Comparison of ENCODE assay signal across 8 mouse cellular contexts in genomic region chr6:31125328-31126118, GRCm38 (mm10).
DNase-seq lines count a peak whose midpoint lies in the region; TF ChIP-seq lines count a peak whose summit lies in the region.

No protein-coding gene starts in this region.

- no peaks in the 10 kb centered on the region for H3K36me3 ChIP-seq in hindbrain, embryonic 10.5 days

- 77% methylated on average over 19 of the region's 19 CpGs for WGBS in hindbrain, embryonic 10.5 days

- DNase-seq in kidney, postnatal 10 days = peak; percentile 46
- DNase-seq in kidney, adult 8-10 months = no peak
- peak; percentile 76 for DNase-seq in MEL-GATA-1-ER (ENCODE audit: extremely low read depth, low read depth)
- DNase-seq in lung, postnatal 14 days = peak; percentile 46
- DNase-seq in thymus, postnatal 0 days (ENCODE audit: low spot score) = peak; percentile 84
- DNase-seq in hindbrain, embryonic 10.5 days (ENCODE audit: low spot score) = no peak
- no peak for DNase-seq in urinary bladder, postnatal 25 days (ENCODE audit: low spot score)

- peak overlapping the region; percentile 30 for H3K4me3 ChIP-seq in embryonic fibroblast, embryonic 13.5 days (ENCODE audit: insufficient read depth, low read length)
- H3K4me3 ChIP-seq in hindbrain, embryonic 10.5 days = no peak overlapping the region

- TF ChIP-seq CTCF in embryonic fibroblast, embryonic 13.5 days (IDR thresholded peaks at IDR 0.05; ENCODE audit: borderline replicate concordance, insufficient read depth, low read length) = no peak; the same call in 1 of the 2 replicates

- peak overlapping the region; percentile 100 for H3K27ac ChIP-seq in embryonic fibroblast, embryonic 13.5 days (ENCODE audit: insufficient read depth, low read length)
- no peak overlapping the region for H3K27ac ChIP-seq in hindbrain, embryonic 10.5 days

- TF ChIP-seq POLR2A in embryonic fibroblast, embryonic 13.5 days (IDR thresholded peaks at IDR 0.05; ENCODE audit: low read depth, low read length) = no peak; the same call in 1 of the 2 replicates

- H3K27me3 ChIP-seq in hindbrain, embryonic 10.5 days (ENCODE audit: insufficient read depth, poor library complexity, severe bottlenecking) = no peaks in the 10 kb centered on the region

- H3K9me3 ChIP-seq in hindbrain, embryonic 10.5 days = no peaks in the 10 kb centered on the region

- H3K4me1 ChIP-seq in embryonic fibroblast, embryonic 13.5 days (ENCODE audit: control insufficient read depth, insufficient read depth, low read length) = peaks cover 6% of the 10 kb centered on the region; the same call in 1 of the 2 replicates
- peaks cover 25% of the 10 kb centered on the region for H3K4me1 ChIP-seq in hindbrain, embryonic 10.5 days (replicated peaks)

Comparison
In these comparisons a context has a peak if more than half of its experiments do, and no peak if none do; other contexts are left out.
1. DNase-seq: peak in kidney, postnatal 10 days (single experiment), MEL-GATA-1-ER (single experiment), lung, postnatal 14 days (single experiment) and thymus, postnatal 0 days (single experiment); none in kidney, adult 8-10 months (0 of 2), hindbrain, embryonic 10.5 days (single experiment) and urinary bladder, postnatal 25 days (single experiment).